Mouse (Mus musculus): Measurements from ENCODE around the gene Tceanc2. TPM values are rescaled to one million over a fixed set of nuclear protein-coding genes. Genes with fewer than 3 reads are reported as not detected.

Gene Tceanc2
- total and polyA plus RNA-seq, 3 experiments = 16.5 to 34.8 (median 24.8) TPM

DNA sequence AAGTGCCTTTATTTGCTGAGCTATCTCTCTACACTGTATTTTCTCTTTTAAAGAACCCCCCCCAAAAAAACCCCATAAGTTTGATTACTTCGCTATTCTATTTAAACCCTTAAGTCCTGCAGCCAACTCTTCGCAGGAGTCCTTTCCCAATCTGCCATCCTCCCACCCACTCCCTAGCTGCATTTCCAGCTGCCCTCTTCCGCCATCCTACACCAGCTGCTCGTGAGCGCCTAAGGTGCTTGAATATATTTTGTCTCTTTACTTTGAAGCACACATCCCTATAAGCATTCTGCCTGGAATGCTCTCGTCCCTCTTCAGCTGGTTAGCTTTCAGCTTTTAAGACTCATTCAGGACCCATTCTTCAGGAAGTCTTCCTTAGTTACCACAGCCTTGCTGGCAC lies 27.9 kb downstream of the Tceanc2 start:
- Histone ChIP-seq H3K4me2 (ENCODE audit: insufficient read depth, low read depth, poor library complexity, severe bottlenecking) (no peak overlapping the region), H3K4me3 (replicated peaks in 1 of 3; ENCODE audit: low read depth in 2 of 3, low read length in 2 of 3, poor library complexity in 1 of 3) (no peak overlapping the region), H3K9me3 (replicated peaks; ENCODE audit: low read length) (no peaks in the 10 kb centered on the region), H3K36me3 (replicated peaks in 1 of 2; ENCODE audit: control insufficient read depth in 1 of 2, insufficient read depth in 1 of 2, low read length in 1 of 2) (peaks cover 32 to 82% of the 10 kb centered on the region in 2 experiments), H3K4me1 (ENCODE audit: control insufficient read depth in 1 of 2, insufficient read depth in 2 of 2) (no peaks in the 10 kb centered on the region), H3K27ac (ENCODE audit: insufficient read depth, low read depth) (no peak overlapping the region), H3K79me2 (replicated peaks; ENCODE audit: control insufficient read depth, extremely low read depth, insufficient read depth, poor library complexity, severe bottlenecking) (no peaks in the 10 kb centered on the region), H3K9ac (ENCODE audit: insufficient read depth, low read depth) (no peak overlapping the region), H3K27me3 (replicated peaks) (no peaks in the 10 kb centered on the region)
- DNase-seq (ENCODE audit: extremely low read depth) = no peak
- dilution Hi-C loops (cut with MboI; ENCODE audit: extremely low pct_ligation_motif_present, extremely low pct_unique_long_range_greater_than_20kb, low sequenced_read_pairs) (no loop called here), in situ Hi-C loops (cut with MboI; ENCODE audit: low pct_ligation_motif_present, low pct_unique_long_range_greater_than_20kb, low sequenced_read_pairs) (loop anchor here (25.0 kb wide), 1 partner anchor 514 kb away; no protein-coding TSS in a partner anchor)
- TF ChIP-seq MAX (IDR thresholded peaks at IDR 0.05; ENCODE audit: low read length) (no peak), E2F4 (IDR thresholded peaks at IDR 0.05; ENCODE audit: insufficient replicate concordance, low read depth, low read length) (no peak), POLR2A (IDR thresholded peaks at IDR 0.05; ENCODE audit: low read depth, low read length) (no peak), POLR2AphosphoS2 (IDR thresholded peaks at IDR 0.05; ENCODE audit: low read depth, low read length) (no peak), SMC3 (IDR thresholded peaks at IDR 0.05; ENCODE audit: low read depth, low read length) (no peak), USF2 (conservative IDR thresholded peaks at IDR 0.05; ENCODE audit: low read depth, low read length) (no peak), ZMIZ1 (IDR thresholded peaks at IDR 0.05; ENCODE audit: low read depth, low read length) (no peak), ELF1 (IDR thresholded peaks at IDR 0.05; ENCODE audit: low read depth, low read length) (no peak), ZNF384 (IDR thresholded peaks at IDR 0.05; ENCODE audit: low read depth, low read length) (no peak)

DNA sequence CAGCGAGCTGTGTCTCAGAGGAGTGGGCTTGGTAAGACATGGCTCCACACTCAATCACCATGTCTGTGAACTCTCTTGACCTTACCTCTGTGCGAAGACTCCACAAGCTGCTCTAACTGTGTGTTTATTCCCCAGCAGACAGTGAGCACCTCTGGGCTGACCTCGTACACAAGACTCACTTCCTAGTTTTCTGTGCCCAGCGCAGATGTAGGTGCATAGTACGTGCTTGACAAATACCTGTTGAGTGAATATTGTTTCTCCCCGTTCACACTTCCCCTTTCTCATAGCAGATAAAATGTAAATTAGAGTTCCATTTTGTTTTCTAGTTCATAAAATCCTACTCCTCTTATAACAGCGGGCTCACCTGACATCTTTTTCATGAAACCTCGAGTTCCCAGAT lies 35.4 kb downstream of the Tceanc2 start:
- DNase-seq (ENCODE audit: extremely low read depth) = no peak
- Histone ChIP-seq H3K79me2 (replicated peaks; ENCODE audit: control insufficient read depth, extremely low read depth, insufficient read depth, poor library complexity, severe bottlenecking) (no peaks in the 10 kb centered on the region), H3K27ac (ENCODE audit: insufficient read depth, low read depth) (no peak overlapping the region), H3K4me1 (ENCODE audit: control insufficient read depth in 1 of 2, insufficient read depth in 2 of 2) (peaks cover 0 to 18% of the 10 kb centered on the region in 2 experiments; a peak in 2 of 4 replicates), H3K4me2 (ENCODE audit: insufficient read depth, low read depth, poor library complexity, severe bottlenecking) (no peak overlapping the region), H3K4me3 (replicated peaks in 1 of 3; ENCODE audit: low read depth in 2 of 3, low read length in 2 of 3, poor library complexity in 1 of 3) (no peak overlapping the region), H3K9ac (ENCODE audit: insufficient read depth, low read depth) (no peak overlapping the region), H3K9me3 (replicated peaks; ENCODE audit: low read length) (no peaks in the 10 kb centered on the region), H3K27me3 (replicated peaks) (no peaks in the 10 kb centered on the region), H3K36me3 (replicated peaks in 1 of 2; ENCODE audit: control insufficient read depth in 1 of 2, insufficient read depth in 1 of 2, low read length in 1 of 2) (peaks cover 46 to 84% of the 10 kb centered on the region in 2 experiments)
- in situ Hi-C loops (cut with MboI; ENCODE audit: low pct_ligation_motif_present, low pct_unique_long_range_greater_than_20kb, low sequenced_read_pairs) (loop anchor here (10.0 kb wide), 1 partner anchor 149 kb away; no protein-coding TSS in a partner anchor), dilution Hi-C loops (cut with MboI; ENCODE audit: extremely low pct_ligation_motif_present, extremely low pct_unique_long_range_greater_than_20kb, low sequenced_read_pairs) (no loop called here)
- no peak for TF ChIP-seq CHD2 (IDR thresholded peaks at IDR 0.05; ENCODE audit: low read length)
- TF ChIP-seq MXI1 (IDR thresholded peaks at IDR 0.05; ENCODE audit: low read depth, low read length) = no peak

DNA sequence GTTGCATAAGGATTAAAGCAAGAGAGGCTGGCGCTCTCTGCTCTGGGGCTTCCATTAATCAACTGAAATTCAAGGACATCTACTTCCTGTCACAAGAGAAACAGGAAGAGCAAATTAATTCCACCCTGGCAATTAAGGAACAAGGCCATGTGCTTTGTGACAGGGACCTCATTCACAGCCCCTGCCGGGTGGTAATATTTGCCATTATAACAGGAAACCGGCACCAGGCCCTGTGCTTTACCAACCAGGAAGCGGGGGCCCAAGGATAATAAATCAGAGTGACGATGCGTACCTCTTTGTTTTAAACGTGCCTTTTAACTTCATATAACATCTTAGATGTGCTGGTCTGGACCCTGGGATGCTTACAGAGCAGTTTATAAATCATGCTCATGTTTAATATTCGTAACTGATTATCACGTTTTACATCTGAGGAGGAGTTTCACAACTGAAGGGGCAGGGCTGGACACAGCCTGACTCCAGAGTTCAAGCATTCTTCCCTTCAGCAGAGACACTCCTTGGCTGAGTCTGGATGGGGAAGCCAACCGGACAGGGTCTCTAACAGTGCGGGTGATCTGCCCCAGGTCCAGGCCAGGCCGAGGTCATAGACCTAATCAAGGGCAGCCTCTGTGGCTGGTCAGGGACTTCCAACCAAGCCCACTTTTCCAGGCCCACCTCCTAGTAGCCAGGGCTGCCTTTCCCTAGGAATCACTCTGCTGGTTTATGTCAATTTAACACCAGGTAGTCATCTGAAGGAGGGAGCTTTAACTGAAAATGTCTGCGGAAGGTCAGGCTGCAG lies 38.9 kb downstream of the Tceanc2 start:
- Histone ChIP-seq H3K4me2 (ENCODE audit: insufficient read depth, low read depth, poor library complexity, severe bottlenecking) (no peak overlapping the region), H3K4me1 (ENCODE audit: control insufficient read depth in 1 of 2, insufficient read depth in 2 of 2) (peaks cover 0 to 21% of the 10 kb centered on the region in 2 experiments; a peak in 2 of 4 replicates), H3K36me3 (replicated peaks in 1 of 2; ENCODE audit: control insufficient read depth in 1 of 2, insufficient read depth in 1 of 2, low read length in 1 of 2) (peaks cover 34 to 74% of the 10 kb centered on the region in 2 experiments), H3K79me2 (replicated peaks; ENCODE audit: control insufficient read depth, extremely low read depth, insufficient read depth, poor library complexity, severe bottlenecking) (no peaks in the 10 kb centered on the region), H3K27ac (ENCODE audit: insufficient read depth, low read depth) (no peak overlapping the region), H3K27me3 (replicated peaks) (no peaks in the 10 kb centered on the region), H3K9me3 (replicated peaks; ENCODE audit: low read length) (no peaks in the 10 kb centered on the region), H3K9ac (ENCODE audit: insufficient read depth, low read depth) (no peak overlapping the region), H3K4me3 (replicated peaks in 1 of 3; ENCODE audit: low read depth in 2 of 3, low read length in 2 of 3, poor library complexity in 1 of 3) (no peak overlapping the region)
- DNase-seq (ENCODE audit: extremely low read depth) = no peak
- TF ChIP-seq RAD21 (IDR thresholded peaks at IDR 0.05; ENCODE audit: low read depth, low read length) = no peak
- no peak for TF ChIP-seq MAFK (IDR thresholded peaks at IDR 0.05; ENCODE audit: insufficient replicate concordance, low read length)
- no peak for TF ChIP-seq ZKSCAN1 (IDR thresholded peaks at IDR 0.05; ENCODE audit: borderline replicate concordance, low read depth, low read length)
- no peak for TF ChIP-seq CHD2 (IDR thresholded peaks at IDR 0.05; ENCODE audit: low read length)
- TF ChIP-seq SMC3 (IDR thresholded peaks at IDR 0.05; ENCODE audit: low read depth, low read length) = no peak
- no peak for TF ChIP-seq GABPA (IDR thresholded peaks at IDR 0.05; ENCODE audit: insufficient replicate concordance, low read depth, low read length)
- no peak for TF ChIP-seq ZC3H11A (IDR thresholded peaks at IDR 0.05; ENCODE audit: low read depth, low read length)
- TF ChIP-seq TCF12 (IDR thresholded peaks at IDR 0.05; ENCODE audit: low read depth, low read length) = no peak
- no peak for TF ChIP-seq KAT2A (IDR thresholded peaks at IDR 0.05; ENCODE audit: insufficient replicate concordance, low read length)
- TF ChIP-seq POLR2AphosphoS2 (IDR thresholded peaks at IDR 0.05; ENCODE audit: low read depth, low read length) = no peak
- TF ChIP-seq ETS1 (conservative IDR thresholded peaks at IDR 0.05; ENCODE audit: low read depth, low read length) = no peak
- no peak for TF ChIP-seq USF2 (conservative IDR thresholded peaks at IDR 0.05; ENCODE audit: low read depth, low read length)
- TF ChIP-seq HCFC1 (IDR thresholded peaks at IDR 0.05; ENCODE audit: low read depth, low read length) = no peak
- no peak for TF ChIP-seq UBTF (IDR thresholded peaks at IDR 0.05; ENCODE audit: low read depth, low read length)
- no peak for TF ChIP-seq CTCF (conservative IDR thresholded peaks at IDR 0.05 in 1 of 2, IDR thresholded peaks at IDR 0.05 in 1 of 2; ENCODE audit: low read depth in 2 of 2, low read length in 2 of 2)
- no peak for TF ChIP-seq RCOR1 (conservative IDR thresholded peaks at IDR 0.05; ENCODE audit: low read depth, low read length)
- dilution Hi-C loops (cut with MboI; ENCODE audit: extremely low pct_ligation_motif_present, extremely low pct_unique_long_range_greater_than_20kb, low sequenced_read_pairs) (no loop called here), in situ Hi-C loops (cut with MboI; ENCODE audit: low pct_ligation_motif_present, low pct_unique_long_range_greater_than_20kb, low sequenced_read_pairs) (loop anchor here (10.0 kb wide), 1 partner anchor 145 kb away; no protein-coding TSS in a partner anchor)

All from CH12.LX (cell line).